Mouse (Mus musculus) c-Kit-positive CD71-negative TER-119-negative erythroid progenitor cells, embryonic 14.5 days (primary cell): ENCODE results near the gene Zmynd11.

Experiments
- DNase-seq: peaks from one replicate; pipeline ENCODE4 v3.0.0-alpha.2; 2013; ENCODE audit warnings: low read depth

The Zmynd11 gene

DNA sequence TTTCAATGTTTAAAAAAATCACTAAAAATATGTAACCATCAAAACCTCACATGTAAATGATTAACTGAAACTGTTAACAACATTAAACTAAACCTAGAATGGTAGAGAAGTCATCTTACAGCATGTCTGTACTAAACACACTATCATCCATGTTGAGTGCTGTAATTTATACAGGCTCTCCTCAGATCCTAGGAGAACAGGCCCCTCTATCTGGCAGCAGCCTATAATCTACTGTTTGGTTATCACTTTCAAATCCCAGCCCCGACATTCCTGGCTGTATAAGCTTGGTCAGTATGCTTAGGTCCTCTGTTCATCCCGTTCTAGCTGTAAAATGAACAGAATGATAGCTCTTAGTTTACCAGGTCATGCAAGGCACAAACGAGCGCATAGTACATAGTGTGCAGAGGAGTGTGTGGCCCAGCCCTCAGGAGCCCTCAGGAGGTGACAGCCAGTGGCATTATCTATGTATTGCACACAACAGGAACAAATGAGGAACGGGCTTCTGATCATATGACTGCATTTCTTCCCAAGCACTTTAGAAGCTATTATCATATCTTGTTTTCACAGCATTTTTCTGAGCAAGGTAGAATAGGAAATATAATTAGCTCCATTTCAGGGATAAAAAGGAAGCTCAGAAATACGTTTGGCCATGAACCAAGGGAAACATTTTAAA lies 51.5 kb downstream of the Zmynd11 start:
- peak; percentile 16 for DNase-seq

DNA sequence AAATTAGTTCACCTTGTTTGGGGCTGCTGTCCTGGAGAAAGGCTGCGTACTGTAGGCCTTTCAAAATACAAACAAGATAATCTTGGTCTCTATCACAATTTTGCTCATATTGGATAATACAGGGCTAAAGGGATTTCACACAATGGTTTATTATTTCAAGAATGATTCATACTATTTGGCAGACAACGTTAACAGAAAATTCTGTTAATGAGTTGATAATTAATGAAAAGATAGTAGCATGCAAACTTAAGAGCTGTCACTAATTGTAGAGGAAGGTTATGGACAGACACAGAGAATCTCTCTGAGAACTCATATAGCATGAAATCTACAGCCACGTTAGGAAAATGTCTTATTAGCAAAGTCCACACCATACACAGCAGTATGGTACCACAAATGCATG lies 52.2 kb downstream of the Zmynd11 start:
- no peak for DNase-seq

DNA sequence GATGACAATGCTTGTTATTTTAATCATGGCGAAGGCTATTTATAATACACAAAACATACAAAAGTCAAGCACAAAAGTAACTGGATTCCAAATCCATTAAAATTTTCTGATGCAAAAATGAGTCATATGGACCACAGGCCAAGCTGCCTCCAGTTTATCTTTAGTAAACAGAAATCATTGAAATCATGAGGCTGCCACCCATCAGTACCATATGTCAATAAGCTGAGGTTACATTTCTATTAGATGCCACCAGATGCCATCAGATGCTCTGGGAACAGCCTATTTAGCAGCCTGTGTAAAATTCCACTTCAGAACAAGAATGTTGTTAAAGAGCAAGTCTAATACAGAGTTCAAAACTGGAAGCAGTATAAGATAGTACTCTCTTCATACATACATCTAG lies 52.7 kb downstream of the Zmynd11 start:
- no peak for DNase-seq

DNA sequence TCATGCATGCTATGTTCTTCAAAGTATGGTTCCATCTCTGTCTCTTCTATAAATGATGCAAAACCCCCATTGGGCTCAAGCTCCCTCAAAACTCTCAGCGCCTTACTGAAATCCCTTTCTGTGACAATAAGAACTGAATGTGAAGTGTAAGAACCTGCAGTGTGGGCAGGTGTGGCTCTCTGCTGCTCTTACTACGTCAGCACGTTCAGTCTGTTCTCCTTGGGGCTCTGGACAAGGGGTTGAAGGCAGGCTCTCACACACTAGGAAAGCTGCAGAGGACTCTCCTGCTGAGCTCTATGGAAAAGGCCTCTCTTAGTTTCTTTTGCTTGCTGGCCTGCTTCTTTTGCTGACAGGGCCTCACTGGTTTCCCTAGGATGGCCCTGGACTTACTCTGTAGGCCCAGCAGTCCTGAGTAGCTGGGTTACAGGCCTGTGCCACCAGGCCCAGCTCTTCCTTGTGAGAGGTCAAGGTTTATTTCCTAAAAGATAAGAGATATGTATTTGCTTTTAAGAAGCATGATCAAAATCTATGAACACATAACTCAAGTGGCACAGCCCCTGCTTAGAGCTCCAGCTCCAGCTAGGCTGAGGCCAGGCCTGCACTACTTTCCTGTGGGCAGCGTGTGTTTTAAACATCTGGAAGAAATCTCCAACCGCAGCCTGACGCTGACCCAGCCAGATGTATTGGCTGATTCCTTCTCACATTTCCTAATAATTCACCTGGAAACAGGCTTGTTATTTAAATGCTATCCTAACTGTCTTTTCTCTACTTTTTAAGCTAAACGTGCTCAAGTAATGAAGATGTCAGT lies 56.5 kb downstream of the Zmynd11 start:
- DNase-seq: no peak

DNA sequence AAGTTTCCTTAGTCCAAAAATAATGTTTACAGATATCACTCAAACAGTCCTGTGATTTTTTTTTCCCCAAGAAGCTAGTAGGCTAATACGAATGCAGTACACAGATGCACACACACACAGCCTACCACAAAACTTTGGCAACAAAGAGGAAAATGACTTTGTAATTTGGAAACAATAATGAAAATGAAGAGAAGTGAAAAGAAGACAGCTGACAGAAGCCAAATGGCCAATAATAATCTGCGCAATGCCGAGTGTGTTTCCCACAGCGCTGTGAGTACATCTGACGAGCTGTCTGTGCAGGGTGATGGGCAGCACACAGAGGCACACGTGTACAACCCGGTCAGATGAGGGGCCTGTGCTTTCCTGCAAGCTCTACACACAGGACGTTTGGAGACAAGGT lies 58.4 kb downstream of the Zmynd11 start:
- DNase-seq: no peak

DNA sequence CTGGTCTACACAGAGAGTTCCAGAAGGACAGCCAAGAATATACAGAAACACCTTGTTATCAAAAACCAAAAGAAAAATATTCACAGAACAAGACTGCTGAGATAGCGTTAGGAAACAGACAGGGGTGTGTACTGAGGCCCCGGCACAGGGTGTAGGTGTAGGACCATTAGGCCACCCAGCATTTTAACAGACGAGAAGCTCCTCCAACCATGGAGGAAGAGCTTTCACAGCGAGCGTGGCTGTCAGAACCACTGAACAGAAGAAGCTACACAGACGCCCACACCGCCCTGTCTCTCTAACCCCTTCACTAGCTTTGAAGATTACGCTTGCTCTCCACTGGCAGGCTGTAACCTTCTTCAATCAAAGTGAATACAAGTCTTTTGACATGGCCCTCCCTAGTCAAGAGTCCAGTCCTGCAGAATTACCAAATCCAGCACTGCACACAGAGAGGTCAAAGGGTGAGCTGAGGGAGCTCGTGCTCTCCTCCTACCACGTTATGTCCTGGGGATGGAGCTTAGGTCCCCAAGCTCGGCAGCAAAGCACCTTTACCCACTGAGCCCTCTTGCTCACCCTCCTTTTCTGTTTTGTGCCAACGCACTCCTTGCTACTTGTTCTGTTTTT lies 62.4 kb downstream of the Zmynd11 start:
- no peak for DNase-seq

DNA sequence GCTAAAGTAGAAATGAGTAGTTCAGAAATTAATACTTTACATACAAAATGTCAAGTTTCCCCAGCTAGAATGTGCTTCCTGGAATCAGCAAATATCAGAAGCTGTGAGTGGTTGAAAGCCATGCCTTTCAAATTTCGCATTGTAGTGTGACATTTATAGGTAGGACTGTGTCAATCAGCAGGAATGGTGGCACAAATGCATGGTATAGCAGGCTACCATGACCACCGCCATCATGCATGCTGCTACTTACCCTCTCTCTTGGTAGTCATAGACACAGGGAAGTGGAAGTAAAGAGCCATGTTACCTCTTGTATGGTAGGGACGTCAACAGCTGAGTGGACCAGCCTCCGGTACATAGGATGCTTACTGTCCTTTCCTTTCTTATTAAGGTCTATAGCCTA lies 67.8 kb downstream of the Zmynd11 start:
- DNase-seq: no peak

DNA sequence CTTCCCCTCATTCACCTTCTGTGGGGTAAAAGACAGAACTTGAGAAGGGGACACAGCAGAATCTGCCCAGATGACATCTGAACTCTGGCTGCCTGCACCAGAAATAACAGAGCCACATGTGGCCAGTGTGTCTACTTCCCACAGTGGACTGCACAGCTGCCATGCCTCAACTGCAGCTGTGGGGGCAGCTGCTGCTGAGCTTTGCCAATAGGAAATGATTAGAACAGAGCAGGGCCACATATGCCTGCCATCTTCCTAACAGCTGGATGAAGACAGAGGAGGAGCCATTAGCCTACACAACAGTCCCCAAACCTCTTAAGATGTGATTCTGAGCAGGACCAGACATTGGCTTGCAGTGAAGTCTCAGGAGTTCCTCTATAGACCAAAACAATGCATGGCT lies 69.3 kb downstream of the Zmynd11 start:
- no peak for DNase-seq

DNA sequence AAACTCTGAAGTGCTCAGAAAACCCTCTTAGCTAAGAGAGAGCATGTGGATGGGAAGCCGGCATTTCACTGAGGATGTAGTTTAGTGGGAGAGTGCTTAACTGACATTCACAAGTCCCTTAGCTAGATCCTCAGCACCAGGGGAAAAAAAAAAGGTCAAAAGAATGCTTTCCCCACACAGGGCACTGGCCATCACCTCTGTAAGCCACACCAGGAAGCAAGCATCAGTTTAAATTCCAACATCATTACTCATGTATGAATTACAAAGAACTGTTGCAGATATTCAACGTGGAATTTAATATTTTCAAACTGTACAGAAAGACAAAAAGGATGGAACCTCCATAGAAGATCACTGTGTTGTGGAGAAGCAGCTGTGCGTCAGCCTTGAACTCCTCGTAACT lies 69.7 kb downstream of the Zmynd11 start:
- no peak for DNase-seq

DNA sequence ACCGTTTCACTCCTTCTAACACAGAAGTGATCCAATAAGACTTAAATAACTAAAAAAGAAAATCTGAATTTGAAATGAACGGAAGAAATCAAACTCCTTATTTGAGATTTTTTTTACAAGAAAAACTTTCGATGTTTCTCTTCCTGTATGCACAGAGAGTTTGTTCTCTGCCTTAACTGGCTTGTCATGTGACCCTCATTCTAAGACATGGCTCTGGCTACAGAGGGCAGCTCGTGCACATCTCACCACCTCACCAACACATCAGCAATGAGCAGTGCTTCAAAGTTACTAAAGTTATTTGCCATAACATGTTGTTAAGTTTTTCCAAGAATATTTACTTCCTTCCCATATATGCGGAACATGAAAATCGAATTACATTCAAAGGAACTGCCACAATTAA lies 70.5 kb downstream of the Zmynd11 start:
- DNase-seq: no peak

DNA sequence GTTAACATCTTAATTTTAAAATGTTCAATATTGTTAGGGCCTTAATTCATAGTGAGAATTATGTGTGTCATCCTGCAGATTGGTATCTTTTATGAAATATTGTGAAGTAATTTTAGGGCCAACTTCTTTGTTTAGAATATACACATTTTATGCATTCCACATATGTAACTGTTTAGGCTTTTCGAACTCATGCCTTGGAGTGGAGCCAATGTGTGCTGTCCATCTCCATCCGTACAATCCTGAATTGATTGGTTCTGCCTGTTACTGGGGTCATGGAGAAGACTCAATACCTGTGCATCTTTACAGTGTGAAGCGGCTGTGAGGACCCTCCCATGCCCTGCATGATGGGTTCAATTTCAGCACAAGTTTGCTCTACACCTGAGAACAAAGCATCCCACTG lies 72.3 kb downstream of the Zmynd11 start:
- no peak for DNase-seq

DNA sequence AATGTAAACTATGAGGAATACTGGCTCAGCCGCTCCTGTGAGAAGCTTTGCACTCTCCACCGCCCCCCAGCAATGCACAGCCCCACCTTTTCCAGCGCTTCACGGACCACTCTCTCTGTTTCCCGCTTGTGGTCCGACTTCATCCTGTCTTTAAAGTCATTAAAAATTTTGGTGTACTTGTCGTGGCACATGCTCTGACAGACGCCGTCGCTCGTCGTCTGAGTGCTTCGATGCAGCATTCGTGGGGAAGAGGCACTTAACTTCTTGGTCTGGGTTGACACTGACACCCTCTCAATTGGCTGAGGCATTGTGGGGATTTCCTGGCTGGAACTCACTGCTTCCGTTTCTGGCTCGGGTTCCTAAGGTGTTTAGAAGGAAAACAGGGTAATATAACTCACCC lies 75.8 kb downstream of the Zmynd11 start:
- no peak for DNase-seq

DNA sequence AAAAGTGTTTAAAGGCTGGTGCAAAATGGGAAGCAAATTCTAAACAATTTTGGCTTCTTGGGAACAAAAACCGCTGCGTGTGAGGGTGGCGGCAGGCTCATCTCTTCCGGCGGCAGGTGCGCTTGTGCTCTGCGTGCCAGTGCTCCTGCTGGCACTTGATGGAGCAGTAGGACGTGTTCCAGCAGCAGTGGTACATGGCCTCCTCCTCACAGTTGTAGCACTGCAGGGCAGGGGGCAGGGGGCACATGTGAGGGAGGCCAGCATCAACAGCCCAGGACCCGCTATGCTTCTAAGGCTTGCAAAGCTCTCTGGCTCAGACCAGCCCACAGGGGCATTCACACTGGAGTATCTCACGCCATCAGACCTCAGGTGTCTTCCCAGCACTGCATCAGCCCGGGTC lies 78.4 kb downstream of the Zmynd11 start:
- no peak for DNase-seq

DNA sequence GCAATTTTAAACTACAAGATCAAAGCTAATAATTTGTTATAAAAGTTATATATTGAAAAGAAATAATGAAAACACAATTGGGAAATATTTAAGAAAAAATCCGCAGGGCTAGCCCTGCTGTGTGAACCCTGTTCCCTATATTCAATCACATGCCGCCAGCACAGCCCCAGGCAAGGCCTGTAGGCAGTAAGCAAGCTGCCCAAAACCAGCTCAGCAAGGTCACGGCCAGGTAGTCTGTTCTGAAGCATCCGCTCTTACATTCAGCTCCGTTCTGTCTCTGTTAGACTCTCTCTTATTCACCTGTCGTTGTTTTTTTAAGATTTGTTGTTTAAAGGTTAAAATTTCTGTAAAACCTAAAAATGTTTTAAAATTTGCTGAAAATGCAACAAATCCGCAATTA lies 78.9 kb downstream of the Zmynd11 start:
- no peak for DNase-seq

DNA sequence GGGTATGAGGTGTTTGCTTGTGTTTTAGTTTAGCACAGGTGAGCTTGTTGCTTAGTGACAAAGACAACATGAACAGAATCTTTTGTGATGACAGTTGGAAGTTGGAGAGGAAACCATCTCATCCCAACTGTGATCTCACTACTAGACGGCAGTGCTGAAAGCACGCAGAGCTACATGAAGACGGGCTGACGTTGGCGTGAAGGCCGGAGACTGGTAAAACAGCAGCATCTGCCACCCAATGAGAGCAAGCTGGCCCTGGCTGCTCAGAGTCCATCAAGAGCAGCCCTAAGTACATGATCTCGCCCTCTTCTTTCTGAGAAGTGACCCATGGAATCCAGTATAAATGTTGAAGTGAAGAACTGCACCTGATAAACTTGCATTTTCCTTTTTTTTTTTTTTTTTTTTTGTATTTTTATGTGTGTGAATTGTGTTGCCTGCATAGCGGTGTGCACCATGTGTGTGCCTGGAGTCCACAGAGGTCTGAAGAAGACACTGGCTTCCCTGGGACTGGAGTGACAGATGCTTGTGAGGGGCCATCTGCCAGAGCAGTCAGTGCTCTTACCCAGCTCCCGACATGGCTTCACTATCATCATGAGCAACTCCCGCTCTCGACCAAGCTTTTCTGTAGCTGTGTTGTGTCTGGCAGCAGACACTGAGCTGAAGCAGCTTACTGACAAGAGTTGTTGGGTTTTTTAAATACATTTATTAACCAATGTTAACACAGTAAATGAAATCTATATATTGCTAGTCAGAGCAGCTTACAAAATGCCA lies 80.8 kb downstream of the Zmynd11 start:
- DNase-seq: no peak

DNA sequence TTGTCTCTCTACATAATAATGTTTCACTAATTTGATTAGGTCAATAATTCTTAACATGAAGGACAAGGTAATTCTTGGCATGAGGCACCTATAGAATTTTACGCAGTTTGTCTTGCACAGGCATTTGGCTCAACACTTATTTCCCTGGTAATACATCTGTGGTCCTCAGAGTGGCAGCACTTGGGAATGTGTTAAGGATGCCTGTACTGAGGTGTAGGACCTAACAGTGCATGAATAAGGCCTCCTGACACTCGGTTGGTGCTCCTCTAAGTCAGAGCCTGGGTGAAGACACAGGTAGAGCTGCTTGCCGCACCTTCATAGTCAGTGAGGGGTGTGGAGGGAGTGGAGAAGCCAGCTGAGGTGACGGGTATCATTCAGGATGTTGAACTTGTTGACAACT lies 81.8 kb downstream of the Zmynd11 start:
- no peak for DNase-seq

DNA sequence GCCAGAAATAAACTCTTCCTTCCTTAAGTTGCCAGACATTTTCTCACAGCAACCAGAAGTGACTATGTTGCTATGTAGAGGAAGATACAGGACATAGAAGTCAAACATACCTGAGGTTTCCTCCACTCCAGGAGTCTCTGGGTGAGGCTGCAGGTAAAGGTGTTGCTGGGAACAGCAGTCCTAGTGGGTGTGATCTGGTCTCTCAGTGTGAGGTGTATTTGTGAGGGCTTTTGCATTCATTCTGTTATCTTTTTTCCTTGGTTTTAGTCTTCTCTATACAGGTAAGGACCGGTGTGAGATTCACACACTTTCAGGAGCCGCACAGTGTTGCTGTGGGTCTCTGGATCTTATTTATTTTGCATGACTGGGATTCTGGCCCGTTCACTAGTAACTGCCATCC lies 83.6 kb downstream of the Zmynd11 start:
- no peak for DNase-seq

DNA sequence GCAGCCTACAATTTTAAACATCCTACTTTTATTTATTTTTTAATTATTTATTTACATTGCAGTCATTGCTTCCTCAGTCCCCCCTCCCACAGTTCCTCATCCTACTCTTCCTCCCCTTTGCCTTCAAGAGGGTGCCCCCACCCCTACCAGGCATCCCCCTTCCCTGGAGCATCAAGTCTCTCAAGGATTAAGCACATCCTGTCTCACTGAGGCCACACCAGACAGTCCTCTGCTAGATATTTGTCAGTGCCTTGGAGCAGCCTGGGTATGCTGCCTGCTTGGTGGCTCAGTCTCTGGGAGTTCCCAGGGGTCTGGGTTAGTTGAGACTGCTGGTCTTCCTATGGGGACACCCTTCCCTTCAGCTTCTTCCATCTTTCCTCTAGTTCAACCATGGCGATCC lies 91.0 kb downstream of the Zmynd11 start:
- DNase-seq: no peak

DNA sequence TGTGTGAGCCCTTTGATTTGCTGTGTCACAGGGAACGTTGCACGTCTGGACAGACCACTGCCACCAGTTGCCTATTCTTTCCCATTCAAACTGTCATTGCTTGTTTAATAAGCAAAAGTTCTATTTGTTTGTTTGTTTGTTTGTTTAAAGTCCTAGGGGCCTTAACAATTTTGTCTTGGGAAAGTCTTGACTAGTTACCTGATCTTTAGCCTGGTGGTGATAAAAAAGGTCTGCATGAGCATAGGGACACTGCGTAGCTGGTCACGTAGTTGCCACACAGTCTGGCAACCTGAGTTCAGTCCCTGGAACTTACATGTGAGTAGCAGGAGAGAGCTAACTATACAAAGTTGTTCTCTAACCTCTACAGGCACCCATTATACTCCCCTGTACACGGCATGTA lies 95.9 kb downstream of the Zmynd11 start:
- no peak for DNase-seq

DNA sequence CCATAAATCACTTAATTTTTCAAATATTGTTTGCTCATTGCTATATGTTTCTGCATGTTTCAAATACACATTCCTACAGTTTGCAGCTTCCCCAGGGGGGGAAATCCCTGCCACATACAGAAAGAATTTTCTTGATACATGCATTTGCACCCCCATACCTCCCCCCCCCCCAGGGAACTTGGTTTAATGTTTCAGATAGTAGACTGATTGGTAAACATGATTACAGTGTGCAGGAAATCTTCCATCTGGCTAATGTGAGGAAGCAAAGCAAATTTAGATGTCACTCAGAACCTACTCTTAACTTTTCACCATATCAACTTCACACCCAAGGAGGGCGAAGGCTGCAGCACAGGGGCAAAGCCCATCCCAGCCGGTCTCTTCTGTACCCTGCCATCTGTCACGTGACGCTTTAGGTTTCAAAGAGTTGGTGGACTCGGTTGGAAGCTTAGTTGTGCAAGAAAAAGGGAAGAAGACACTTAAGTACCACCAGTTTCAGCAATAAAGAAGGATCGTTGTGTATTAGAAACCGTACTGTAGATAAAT lies 97.1 kb downstream of the Zmynd11 start:
- no peak for DNase-seq

DNA sequence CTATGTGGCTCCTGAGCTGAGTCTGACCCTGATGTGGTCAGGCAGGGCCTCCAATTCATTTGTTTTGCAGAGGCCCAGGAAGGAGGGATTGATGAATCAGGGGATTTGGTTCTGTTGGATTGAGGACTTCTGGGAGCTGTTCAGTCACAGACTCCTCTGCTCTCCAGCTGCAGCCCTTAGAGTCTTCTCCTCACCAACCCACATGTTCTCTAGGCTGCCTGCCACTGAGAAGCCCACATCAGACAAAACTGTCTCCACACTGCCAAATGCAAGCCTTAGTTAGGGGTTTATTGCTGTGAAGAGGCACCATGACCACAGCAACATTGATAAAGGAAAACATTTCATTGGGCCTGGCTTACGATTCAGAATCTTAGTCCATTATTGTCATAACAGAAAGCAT lies 101.5 kb downstream of the Zmynd11 start:
- no peak for DNase-seq

DNA sequence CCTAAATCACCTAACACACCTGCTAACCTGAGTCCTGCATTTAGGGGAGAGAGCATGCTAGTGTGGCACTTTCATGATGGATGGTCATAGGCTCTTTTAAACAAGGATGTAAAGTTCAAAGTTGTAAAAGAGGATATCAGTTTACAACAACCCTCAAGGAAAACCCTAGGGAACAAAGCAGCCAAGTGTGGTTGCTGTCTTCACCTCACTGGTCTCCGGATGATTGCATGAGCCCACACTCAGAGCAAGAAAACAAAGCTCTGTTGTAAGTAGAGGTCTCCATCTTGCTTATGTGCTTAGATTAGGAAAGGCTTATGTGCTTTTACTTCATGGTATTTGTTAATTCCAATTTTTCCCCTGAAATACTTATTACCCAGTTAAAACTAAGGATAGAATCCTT lies 104.4 kb downstream of the Zmynd11 start:
- no peak for DNase-seq
